In genomic region chr3:86759383-86759782, GRCm38 (mm10) we compare ENCODE assay signal across 15 mouse cellular contexts.
A peak's percentile ranks its signal among the peaks of the same experiment; 100 is the strongest.
DNase-seq lines count a peak whose midpoint lies in the region; ATAC-seq and TF ChIP-seq lines count a peak whose summit lies in the region.
"Had no signal": no experiment of that assay in that cellular context is flagged by ENCODE, and none has a peak within 500 bp of the region (broad histone marks: within the 10 kb centered on the region; RNA-seq: fewer than 3 reads in every experiment).

No protein-coding gene starts in this region.

- H3K36me3 ChIP-seq in midbrain, embryonic 10.5 days, result 0 out of 2 replicates have a peak, but pooled peaks cover 3% of the 10 kb centered on the region
- no peaks in the 10 kb centered on the region for H3K36me3 ChIP-seq in midbrain, postnatal 0 days (ENCODE audit: insufficient read depth, low read length)
- H3K36me3 ChIP-seq in intestine, embryonic 15.5 days, result no peaks in the 10 kb centered on the region
- H3K36me3 ChIP-seq in midbrain, embryonic 15.5 days (replicated peaks), result no peaks in the 10 kb centered on the region
- H3K36me3 ChIP-seq: forebrain, embryonic 15.5 days; kidney, embryonic 15.5 days; liver, embryonic 15.5 days had no signal

- WGBS in midbrain, embryonic 10.5 days, result 83% methylated on average over 1 of the region's 1 CpGs
- WGBS in midbrain, postnatal 0 days, result 60% methylated on average over 1 of the region's 1 CpGs
- 37% methylated on average over 1 of the region's 1 CpGs for WGBS in intestine, embryonic 15.5 days
- 54% methylated on average over 1 of the region's 1 CpGs for WGBS in midbrain, embryonic 15.5 days

- TF ChIP-seq CTCF in midbrain, postnatal 0 days (IDR thresholded peaks at IDR 0.05), result no peak

- H3K27me3 ChIP-seq in midbrain, embryonic 10.5 days (ENCODE audit: low read depth, poor library complexity, severe bottlenecking), result peaks cover 3% of the 10 kb centered on the region; the same call in 1 of the 2 replicates
- H3K27me3 ChIP-seq in midbrain, postnatal 0 days (ENCODE audit: insufficient read depth, low read length), result no peaks in the 10 kb centered on the region
- H3K27me3 ChIP-seq in intestine, embryonic 15.5 days (replicated peaks), result no peaks in the 10 kb centered on the region
- H3K27me3 ChIP-seq in midbrain, embryonic 15.5 days (replicated peaks), result no peaks in the 10 kb centered on the region
- H3K27me3 ChIP-seq: embryonic facial prominence, embryonic 15.5 days; kidney, embryonic 15.5 days; liver, embryonic 15.5 days had no signal

- H3K9ac ChIP-seq in midbrain, postnatal 0 days (replicated peaks; ENCODE audit: low read length, poor library complexity, severe bottlenecking), result no peak overlapping the region
- H3K9ac ChIP-seq in intestine, embryonic 15.5 days, result no peak overlapping the region
- no peak overlapping the region for H3K9ac ChIP-seq in midbrain, embryonic 15.5 days
- H3K9ac ChIP-seq: embryonic facial prominence, embryonic 15.5 days; forebrain, embryonic 15.5 days; kidney, embryonic 15.5 days; liver, embryonic 15.5 days had no signal

- no peaks in the 10 kb centered on the region for H3K9me3 ChIP-seq in midbrain, embryonic 10.5 days (replicated peaks)
- H3K9me3 ChIP-seq in midbrain, postnatal 0 days (ENCODE audit: low read length), result no peaks in the 10 kb centered on the region
- no peaks in the 10 kb centered on the region for H3K9me3 ChIP-seq in intestine, embryonic 15.5 days
- no peaks in the 10 kb centered on the region for H3K9me3 ChIP-seq in midbrain, embryonic 15.5 days
- H3K9me3 ChIP-seq: embryonic facial prominence, embryonic 15.5 days; forebrain, embryonic 15.5 days; kidney, embryonic 15.5 days; liver, embryonic 15.5 days had no signal

- peaks cover 39% of the 10 kb centered on the region for H3K4me1 ChIP-seq in midbrain, embryonic 10.5 days
- H3K4me1 ChIP-seq in midbrain, postnatal 0 days (ENCODE audit: insufficient read depth, low read length), result no peaks in the 10 kb centered on the region
- no peaks in the 10 kb centered on the region for H3K4me1 ChIP-seq in intestine, embryonic 15.5 days (replicated peaks)
- 0 out of 2 replicates have a peak, but pooled peaks cover 2% of the 10 kb centered on the region for H3K4me1 ChIP-seq in midbrain, embryonic 15.5 days
- H3K4me1 ChIP-seq: forebrain, embryonic 15.5 days; liver, embryonic 15.5 days had no signal

- DNase-seq in midbrain, embryonic 10.5 days (ENCODE audit: low spot score), result no peak
- no peak for DNase-seq in midbrain, postnatal 0 days (ENCODE audit: low spot score)
- DNase-seq in lung, postnatal 4 days, result no peak
- no peak for DNase-seq in cerebellum, adult 11 months
- DNase-seq: adrenal gland, postnatal 36 days; gastrocnemius, postnatal 10 days; heart, postnatal 36 days; right cerebral cortex, adult 18-20 months had no signal

- peak overlapping the region; percentile 81 for H3K27ac ChIP-seq in midbrain, embryonic 10.5 days (replicated peaks)
- H3K27ac ChIP-seq in midbrain, postnatal 0 days (ENCODE audit: low read depth, low read length), result no peak overlapping the region
- no peak overlapping the region for H3K27ac ChIP-seq in intestine, embryonic 15.5 days
- H3K27ac ChIP-seq in midbrain, embryonic 15.5 days, result no peak overlapping the region
- H3K27ac ChIP-seq: forebrain, embryonic 15.5 days; kidney, embryonic 15.5 days; liver, embryonic 15.5 days had no signal

- ATAC-seq in midbrain, postnatal 0 days (ENCODE audit: low FRiP score), result no peak
- no peak for ATAC-seq in intestine, embryonic 15.5 days
- ATAC-seq in midbrain, embryonic 15.5 days (replicated peaks), result no peak
- no peak for ATAC-seq in inflammation-experienced regulatory T-cells, adult 6 months
- ATAC-seq: forebrain, embryonic 15.5 days had no signal

- no peak overlapping the region for H3K4me2 ChIP-seq in midbrain, postnatal 0 days (ENCODE audit: low read depth, low read length, poor library complexity, severe bottlenecking)
- peak overlapping the region; percentile 46 for H3K4me2 ChIP-seq in intestine, embryonic 15.5 days (replicated peaks)
- H3K4me2 ChIP-seq in midbrain, embryonic 15.5 days, result peak overlapping the region; percentile 22; the same call in 1 of the 2 replicates
- H3K4me2 ChIP-seq: forebrain, embryonic 15.5 days; kidney, embryonic 15.5 days had no signal

- H3K4me3 ChIP-seq in midbrain, embryonic 10.5 days, result peak overlapping the region; percentile 33
- no peak overlapping the region for H3K4me3 ChIP-seq in midbrain, postnatal 0 days (ENCODE audit: low read depth, low read length)
- no peak overlapping the region for H3K4me3 ChIP-seq in intestine, embryonic 15.5 days (replicated peaks)
- H3K4me3 ChIP-seq in midbrain, embryonic 15.5 days, result no peak overlapping the region
- H3K4me3 ChIP-seq: forebrain, embryonic 15.5 days; kidney, embryonic 15.5 days; liver, embryonic 15.5 days had no signal
